Mouse (Mus musculus): Measurements from ENCODE around the gene Tor4a. TPM values are rescaled to one million over a fixed set of nuclear protein-coding genes. Genes with fewer than 3 reads are reported as not detected.
A peak's percentile ranks its signal among the peaks of the same experiment; 100 is the strongest.

Tor4a gene
- total RNA-seq, 2 experiments from 2014 or later = 2.2 to 3.0 TPM

DNA sequence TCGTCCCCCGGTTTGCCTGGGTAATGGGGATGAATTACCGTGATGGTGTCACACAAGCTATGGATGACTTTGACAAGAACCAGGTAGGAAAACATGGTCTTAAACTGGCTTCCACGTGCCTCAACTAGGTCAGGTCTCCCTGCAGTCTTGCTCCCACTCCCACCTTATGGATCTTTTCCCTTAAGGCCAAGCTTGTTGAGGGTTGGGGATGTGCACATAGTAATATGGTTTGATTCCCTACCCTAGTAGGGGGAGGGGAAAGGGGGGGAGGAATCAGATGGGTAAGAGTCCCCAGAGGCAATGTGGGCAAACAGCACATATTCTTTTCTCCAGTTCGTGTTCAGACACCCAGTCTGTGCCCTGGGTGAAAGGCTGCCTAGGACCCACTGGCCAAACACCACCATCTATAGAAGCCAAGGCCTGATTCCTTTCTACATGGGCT lies 24.7 kb upstream of the Tor4a start:
- Histone ChIP-seq H3K27ac (no peak overlapping the region), H3K4me3 (no peak overlapping the region)
- TF ChIP-seq CTCF (conservative IDR thresholded peaks at IDR 0.05) = no peak
- DNase-seq (ENCODE audit: low spot score in 2 of 2) = no peak

DNA sequence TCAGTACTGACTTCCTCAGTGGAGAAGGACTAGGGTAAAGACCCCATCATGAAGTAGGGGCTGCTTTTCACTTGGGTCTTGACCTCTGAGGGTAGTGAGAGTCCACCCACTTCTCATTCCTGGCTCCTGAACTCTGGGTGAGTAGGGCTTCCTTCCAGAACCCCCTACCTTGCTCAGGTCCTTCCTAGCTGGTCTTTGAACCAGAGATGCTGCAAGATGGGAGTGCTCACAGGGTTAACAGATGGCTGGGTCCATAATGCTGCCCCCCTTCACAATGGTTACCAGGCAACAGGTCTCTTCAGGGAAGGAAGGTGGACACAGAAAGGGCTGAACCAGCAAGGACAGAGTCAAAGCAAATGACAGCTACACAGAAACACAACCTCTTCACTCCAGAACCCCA lies 21.8 kb upstream of the Tor4a start, which contains the start of gene Fam166a:
Fam166a (plus strand) TSS at position 301 of the 400 bp plus-strand sequence.
- no peak for DNase-seq (ENCODE audit: low spot score in 2 of 2)
- TF ChIP-seq CTCF (conservative IDR thresholded peaks at IDR 0.05) = no peak
- Histone ChIP-seq H3K27ac (no peak within 1 kb of the TSS), H3K4me3 (no peak within 1 kb of the TSS)

DNA sequence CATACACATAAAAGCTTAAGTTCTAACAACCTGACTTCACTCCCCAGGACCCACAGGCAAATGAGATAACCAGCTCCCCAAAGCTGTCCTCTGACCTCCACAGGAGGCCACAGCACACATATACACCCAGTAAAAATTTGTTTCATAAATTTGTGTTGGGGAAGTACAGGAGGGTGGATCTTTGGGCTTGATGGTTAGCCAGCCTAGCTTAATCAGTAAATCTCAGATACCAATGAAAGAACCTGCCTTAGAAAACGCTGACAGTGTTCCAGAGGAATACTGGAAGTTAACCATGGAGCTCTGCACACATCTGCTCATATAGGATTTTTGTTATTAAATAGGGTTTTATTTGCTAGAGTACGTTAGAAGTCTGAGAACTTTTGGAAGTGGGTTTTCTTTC lies 21.0 kb upstream of the Tor4a start:
- H3K4me3 ChIP-seq = no peak overlapping the region
- H3K27ac ChIP-seq = no peak overlapping the region
- no peak for DNase-seq (ENCODE audit: low spot score in 2 of 2)
- no peak for TF ChIP-seq CTCF (conservative IDR thresholded peaks at IDR 0.05)

DNA sequence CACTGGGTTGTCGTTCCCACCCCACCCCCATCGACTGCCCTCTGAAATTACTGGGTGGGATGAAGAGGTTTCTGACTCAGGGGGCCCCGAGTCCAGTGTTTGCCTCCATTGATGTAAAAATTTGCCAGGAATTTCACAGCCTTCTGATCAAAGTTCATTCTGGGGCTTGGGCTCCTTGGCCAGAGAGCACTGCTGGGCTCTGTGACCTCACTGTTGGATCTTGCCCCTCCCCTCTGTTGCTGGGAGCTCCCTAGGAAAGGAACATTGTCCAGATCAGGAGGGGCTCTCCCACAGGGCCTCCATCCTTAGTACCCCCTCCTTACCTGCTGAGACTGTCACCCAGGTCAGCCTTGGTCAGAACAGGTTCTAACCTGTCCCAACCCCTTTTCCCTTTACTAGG lies 17.8 kb upstream of the Tor4a start, which contains the start of gene Stpg3:
Stpg3 (minus strand) TSS at position 194 of the 400 bp plus-strand sequence.
- Histone ChIP-seq H3K27ac (no peak within 1 kb of the TSS), H3K4me3 (no peak within 1 kb of the TSS)
- DNase-seq (ENCODE audit: low spot score in 2 of 2) = no peak
- TF ChIP-seq CTCF (conservative IDR thresholded peaks at IDR 0.05) = no peak

DNA sequence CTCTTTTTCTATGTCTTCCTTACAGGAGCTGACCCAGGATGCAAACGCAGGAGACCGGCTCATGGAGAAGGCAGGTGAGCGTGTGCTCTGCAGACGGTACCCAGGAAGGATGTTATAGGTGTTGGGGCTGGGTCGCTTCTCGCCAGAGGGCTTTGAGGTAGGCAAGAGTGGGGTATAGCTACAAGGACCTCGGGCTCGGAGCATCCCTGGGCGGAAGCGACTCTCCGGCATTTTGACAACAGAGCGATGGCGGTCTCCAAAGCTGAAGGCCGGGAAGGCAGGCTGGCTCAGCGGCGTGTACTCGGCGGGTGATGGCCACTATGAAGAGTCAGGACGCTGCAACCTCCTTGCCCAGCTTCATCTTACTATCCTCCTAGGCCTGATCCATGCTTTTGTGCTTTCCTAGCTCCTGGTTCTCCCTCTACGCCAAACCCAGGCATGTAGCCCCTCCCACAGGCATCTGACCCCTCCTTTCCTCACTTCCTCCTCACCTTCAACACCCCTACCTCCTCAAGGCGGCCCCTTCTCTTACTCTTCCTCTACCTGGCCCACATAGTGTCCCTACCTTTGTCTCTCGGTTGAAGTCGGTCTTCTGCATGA lies 16.7 kb upstream of the Tor4a start:
- TF ChIP-seq CTCF (conservative IDR thresholded peaks at IDR 0.05) = no peak
- no peak overlapping the region for H3K4me3 ChIP-seq
- H3K27ac ChIP-seq = no peak overlapping the region
- no peak for DNase-seq (ENCODE audit: low spot score in 2 of 2)

DNA sequence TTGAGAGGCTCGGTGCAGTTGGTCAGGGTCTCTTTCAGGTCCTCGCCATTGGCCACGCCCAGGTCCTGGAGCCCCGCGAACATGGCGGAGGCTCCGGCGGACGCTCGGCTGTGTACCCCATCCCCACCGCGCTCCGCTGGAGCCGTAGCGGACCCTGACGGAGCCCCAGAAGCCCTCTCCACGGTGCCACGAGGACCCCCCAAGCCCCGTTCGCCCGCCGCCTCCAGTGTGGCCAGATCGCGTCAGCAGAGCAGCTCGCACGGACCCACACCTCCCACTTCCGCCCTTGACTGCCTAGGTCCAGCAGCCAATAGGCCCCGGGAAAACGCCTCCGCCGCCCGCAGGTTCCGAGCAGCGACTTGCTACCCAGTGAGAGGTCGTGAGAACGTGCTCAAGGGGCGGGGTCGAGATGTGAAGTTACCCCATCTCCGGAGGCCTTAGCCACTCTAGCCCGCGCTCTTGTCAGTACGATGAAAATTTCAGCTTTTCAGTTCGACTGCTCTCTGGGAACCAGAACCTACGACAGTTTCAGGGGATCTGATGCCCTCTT lies 14.5 kb upstream of the Tor4a start, which contains the start of gene Nelfb:
Nelfb (minus strand) TSS at position 369 of the 550 bp plus-strand sequence.
- TF ChIP-seq CTCF (conservative IDR thresholded peaks at IDR 0.05) = no peak
- Histone ChIP-seq H3K4me3 (peak within 1 kb of the TSS; percentile 91), H3K27ac (peak within 1 kb of the TSS; percentile 98)
- peak; percentile 83 to 84 for DNase-seq (ENCODE audit: low spot score in 2 of 2)

DNA sequence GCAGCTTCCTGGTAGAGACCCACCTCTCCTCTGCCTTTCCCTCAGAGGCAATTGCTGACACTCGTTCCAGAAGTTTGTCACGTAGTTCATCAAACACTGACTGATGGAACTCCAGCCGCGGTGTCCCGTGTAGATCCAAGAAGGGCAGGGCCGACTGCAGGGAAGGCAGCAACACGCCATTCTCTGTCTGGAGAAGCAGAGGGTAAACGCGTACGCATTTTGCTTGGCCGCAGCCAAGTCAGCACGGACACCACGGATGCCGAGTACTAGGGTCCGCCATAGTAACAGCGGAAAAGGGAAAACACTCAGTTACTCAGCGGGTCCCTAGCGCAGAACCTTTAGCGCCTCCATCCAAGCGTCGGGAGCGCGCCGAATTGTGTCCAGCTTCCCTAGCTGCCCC lies 14.0 kb upstream of the Tor4a start:
- no peak for DNase-seq (ENCODE audit: low spot score in 2 of 2)
- peak overlapping the region; percentile 98 for H3K27ac ChIP-seq
- peak overlapping the region; percentile 91 for H3K4me3 ChIP-seq
- TF ChIP-seq CTCF (conservative IDR thresholded peaks at IDR 0.05) = no peak

DNA sequence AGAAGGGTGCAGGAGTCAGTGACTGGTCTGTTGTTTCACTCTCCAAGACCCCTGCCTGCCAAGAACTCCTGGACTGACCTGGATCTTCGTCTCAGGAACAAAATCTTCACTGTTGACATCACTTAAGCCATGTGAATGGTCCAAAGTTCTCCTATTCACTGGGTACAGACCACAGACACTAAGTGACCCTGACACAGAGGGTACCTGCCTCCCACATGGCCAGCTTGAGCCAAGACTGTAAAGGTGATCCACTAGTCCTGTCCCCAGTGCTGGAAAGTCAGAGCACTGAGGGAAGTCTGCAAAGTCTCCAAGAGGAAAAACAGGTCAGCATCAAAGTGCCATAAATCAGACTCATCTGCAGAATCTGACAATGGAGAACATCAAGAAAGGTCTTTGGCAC lies 10.9 kb upstream of the Tor4a start:
- no peak for DNase-seq (ENCODE audit: low spot score in 2 of 2)
- no peak overlapping the region for H3K4me3 ChIP-seq
- no peak for TF ChIP-seq CTCF (conservative IDR thresholded peaks at IDR 0.05)
- H3K27ac ChIP-seq = no peak overlapping the region

DNA sequence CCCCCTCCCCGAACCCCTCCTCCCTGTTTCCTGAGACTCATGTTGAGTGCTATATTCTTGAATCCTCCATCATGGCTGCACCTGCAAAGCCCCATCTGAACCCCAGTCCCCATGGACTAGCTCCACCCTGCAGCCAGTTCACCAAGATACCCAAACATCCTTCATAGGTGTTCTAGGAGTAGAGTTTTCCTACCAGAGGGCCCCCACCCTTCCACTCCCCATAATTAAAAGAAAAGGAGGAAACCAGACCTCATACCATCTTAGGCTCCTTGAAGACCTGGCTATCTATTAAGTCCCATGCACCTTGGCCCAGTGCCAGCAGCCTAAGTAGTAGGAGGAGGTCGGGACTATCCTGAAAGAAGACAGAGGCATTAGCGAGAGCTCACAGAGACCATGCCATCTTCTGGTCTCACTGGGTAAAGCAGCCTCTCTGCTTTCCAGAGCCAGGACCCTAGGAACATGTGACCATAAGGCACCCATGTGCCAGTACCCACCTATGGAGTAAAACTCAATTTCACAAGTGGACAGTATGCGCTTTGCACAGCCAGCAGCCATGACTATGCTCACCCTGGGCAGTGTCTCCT lies 7.0 kb upstream of the Tor4a start:
- DNase-seq (ENCODE audit: low spot score in 2 of 2) = no peak
- no peak overlapping the region for H3K27ac ChIP-seq
- H3K4me3 ChIP-seq = no peak overlapping the region
- peak; percentile 57 for TF ChIP-seq CTCF (conservative IDR thresholded peaks at IDR 0.05)

DNA sequence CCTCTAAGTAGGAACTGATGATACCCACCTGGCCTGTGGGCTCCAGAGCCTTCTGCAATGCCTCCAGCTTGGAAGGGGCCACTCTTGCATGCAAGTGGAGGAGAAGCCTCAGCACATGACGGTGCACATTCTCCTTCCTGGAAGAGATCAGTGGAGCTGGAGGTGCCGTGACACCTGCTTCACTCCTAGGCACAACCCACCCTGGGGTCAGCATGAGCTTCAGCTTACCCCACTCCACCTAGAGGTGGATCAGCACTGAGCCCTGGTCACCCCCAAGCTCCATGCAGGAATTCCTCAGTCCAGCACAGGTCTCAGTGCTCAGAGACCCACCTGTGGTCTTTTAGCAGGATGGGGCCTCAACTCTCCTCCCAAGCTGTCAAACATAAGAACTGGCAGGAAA lies 3.9 kb upstream of the Tor4a start:
- no peak for TF ChIP-seq CTCF (conservative IDR thresholded peaks at IDR 0.05)
- DNase-seq (ENCODE audit: low spot score in 2 of 2) = no peak
- Histone ChIP-seq H3K4me3 (no peak overlapping the region), H3K27ac (no peak overlapping the region)

DNA sequence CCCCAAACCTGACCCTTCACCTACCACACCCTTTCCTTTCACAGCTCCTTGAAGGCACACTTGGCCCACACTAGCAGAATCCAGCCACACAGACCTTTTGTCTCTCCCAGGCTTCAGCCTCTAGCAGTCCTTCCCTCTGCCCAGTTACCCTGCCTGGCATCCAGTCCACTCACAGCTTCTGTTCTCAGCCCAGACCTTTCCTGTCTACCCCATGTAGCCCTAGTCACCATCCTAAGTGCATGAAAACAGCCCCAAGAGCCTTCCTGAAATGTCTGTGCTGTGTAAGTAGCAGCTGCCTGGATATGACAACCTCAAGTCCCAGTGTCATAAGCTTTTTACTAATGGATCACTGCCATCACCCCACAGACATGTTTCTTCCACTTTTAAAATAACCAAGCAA lies 1.3 kb upstream of the Tor4a start:
- Histone ChIP-seq H3K4me3 (no peak overlapping the region), H3K27ac (peak overlapping the region; percentile 39; the same call in 1 of the 2 replicates)
- DNase-seq (ENCODE audit: low spot score in 2 of 2) = no peak
- TF ChIP-seq CTCF (conservative IDR thresholded peaks at IDR 0.05) = no peak

DNA sequence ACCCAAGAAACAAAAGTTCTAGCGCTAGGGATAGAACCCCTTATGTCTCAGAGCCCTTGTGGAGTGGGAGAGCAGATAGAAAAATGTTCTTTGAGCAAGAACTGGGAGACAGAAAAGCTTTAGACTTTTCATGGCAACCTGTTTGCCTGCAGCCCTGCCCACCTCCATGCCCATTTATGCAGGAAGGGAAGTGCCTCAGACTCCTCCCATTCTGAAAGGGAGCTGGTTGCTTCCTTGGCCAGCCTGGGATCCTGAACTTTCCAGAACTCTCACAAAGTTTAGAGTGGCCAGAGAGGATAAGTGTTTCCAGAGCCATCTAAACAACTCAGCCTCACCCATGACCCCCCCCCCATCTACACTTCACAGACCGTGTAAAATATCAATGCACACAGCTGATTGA lies 505 bp upstream of the Tor4a start:
- no peak for DNase-seq (ENCODE audit: low spot score in 2 of 2)

DNA sequence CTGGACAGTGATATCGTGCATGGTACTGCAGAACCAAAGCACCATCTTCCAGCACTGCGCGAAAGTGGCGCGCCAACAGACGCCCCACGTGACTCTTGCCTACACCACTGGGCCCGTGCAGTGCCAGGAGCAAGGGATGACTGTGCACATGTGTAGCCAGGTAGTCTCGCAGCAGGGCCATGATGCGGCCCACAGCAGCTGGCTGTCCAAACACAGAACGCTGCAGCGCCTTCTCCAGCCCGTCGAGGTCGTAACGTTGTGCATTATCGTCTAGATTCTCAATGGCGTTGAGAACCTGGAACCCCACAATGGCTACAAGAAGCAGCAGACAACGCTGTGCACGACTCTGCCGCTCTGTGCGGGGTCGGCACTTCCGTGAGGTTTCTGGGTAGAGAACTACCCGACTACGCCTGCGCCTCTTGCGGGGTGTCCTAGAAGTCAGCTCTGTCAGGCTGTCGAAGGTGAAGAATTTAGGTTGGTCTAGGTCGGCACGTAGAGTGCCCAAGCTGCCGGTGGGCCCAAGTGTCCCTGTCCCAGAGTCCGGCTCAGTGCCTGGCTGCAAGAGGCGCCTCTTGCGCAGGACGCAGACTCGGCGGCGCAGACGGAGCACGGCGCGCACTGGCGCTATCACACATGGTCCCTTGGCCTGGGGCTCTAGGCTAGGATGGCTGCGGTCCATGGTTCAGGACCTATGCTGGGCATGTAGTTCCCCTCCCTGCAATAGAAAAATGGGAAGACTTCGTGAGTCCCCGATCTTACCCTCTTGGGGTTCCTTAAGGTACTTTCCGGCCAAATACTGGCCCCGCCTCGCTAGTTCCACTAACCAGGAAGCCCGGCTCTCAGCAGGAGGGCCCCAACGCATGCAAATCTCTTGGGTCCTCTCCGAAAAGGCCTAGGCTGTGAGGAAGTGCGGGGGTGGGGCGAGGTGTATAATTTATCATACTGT lies 1.2 kb downstream of the Tor4a start:
- no peak for TF ChIP-seq CTCF (conservative IDR thresholded peaks at IDR 0.05)
- Histone ChIP-seq H3K27ac (peak overlapping the region; percentile 80; the same call in 1 of the 2 replicates), H3K4me3 (peak overlapping the region; percentile 35)
- no peak for DNase-seq (ENCODE audit: low spot score in 2 of 2)

More for the DNA sequence above, 505 bp upstream of the Tor4a start:
- no peak overlapping the region for H3K4me3 ChIP-seq
- no peak for TF ChIP-seq CTCF (conservative IDR thresholded peaks at IDR 0.05)
- H3K27ac ChIP-seq = peak overlapping the region; percentile 80
